Mouse (Mus musculus): ENCODE data around the gene Ddi2.

- TF ChIP-seq CTCF (conservative IDR thresholded peaks at IDR 0.05; ENCODE audit: insufficient read depth, insufficient read length, low read depth, low read length) (no peak), POLR2A (IDR thresholded peaks at IDR 0.05; ENCODE audit: low read depth, low read length) (no peak)
Observed at GRCm38 (mm10) chr4:141720761-141721523, 2.3 kb downstream of the Ddi2 start.

Measured in kidney, adult 2 months (tissue).